In the genomic region with DNA sequence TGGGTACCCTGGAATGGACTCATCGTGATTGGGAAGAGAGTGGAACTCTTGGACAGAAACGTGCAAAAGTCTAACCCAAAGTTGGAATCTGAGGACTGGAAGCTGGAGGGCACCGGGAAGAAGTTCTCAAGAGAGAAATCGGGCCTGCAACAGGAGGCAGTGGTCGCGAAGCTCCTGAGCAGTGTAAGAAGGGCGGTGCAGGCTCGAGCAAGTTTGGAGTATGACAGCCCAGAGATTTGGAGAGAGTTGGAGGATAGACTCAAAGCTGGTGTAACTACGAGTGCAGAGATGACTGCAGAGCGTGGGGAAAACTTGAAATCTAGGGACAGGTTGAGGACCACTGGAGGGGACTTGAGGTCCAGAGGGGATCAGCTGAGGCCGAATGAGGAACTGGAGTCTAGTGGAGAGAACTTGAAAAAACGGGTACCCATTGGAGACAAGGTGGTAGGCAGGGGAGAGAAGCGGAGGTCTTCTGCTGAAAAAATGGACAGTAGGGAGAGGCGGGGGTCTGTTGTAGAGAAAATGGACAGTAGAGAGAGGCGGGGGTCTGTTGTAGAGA, we compare ENCODE assay signal across 8 mouse cellular contexts. TPM values are rescaled to one million over a fixed set of nuclear protein-coding genes. Genes with fewer than 3 reads are reported as not detected.
A peak's percentile ranks its signal among the peaks of the same experiment; 100 is the strongest.
DNase-seq lines count a peak whose midpoint lies in the region; ATAC-seq lines count a peak whose summit lies in the region.
"Had no signal": no experiment of that assay in that cellular context is flagged by ENCODE, and none has a peak within 500 bp of the region (broad histone marks: within the 10 kb centered on the region; RNA-seq: fewer than 3 reads in every experiment).

No protein-coding gene starts in this region.

- H3K9ac ChIP-seq in neural tube, embryonic 11.5 days (ENCODE audit: low read length) = peak overlapping the region; percentile 42
- peak overlapping the region; percentile 74 for H3K9ac ChIP-seq in limb, embryonic 13.5 days
- peak overlapping the region; percentile 46; the same call in 1 of the 2 replicates for H3K9ac ChIP-seq in stomach, embryonic 15.5 days

- no peaks in the 10 kb centered on the region for H3K36me3 ChIP-seq in neural tube, embryonic 11.5 days (ENCODE audit: control insufficient read depth, insufficient read depth, low read length)
- no peaks in the 10 kb centered on the region for H3K36me3 ChIP-seq in limb, embryonic 13.5 days
- no peaks in the 10 kb centered on the region for H3K36me3 ChIP-seq in stomach, embryonic 15.5 days

- H3K27me3 ChIP-seq in neural tube, embryonic 11.5 days (ENCODE audit: control insufficient read depth, insufficient read depth, low read length) = no peaks in the 10 kb centered on the region
- H3K27me3 ChIP-seq in limb, embryonic 13.5 days = no peaks in the 10 kb centered on the region
- H3K27me3 ChIP-seq in stomach, embryonic 15.5 days (replicated peaks) = no peaks in the 10 kb centered on the region

- H3K4me3 ChIP-seq in neural tube, embryonic 11.5 days (ENCODE audit: low read depth, low read length) = peak overlapping the region; percentile 46
- H3K4me3 ChIP-seq in limb, embryonic 13.5 days = peak overlapping the region; percentile 49
- H3K4me3 ChIP-seq in stomach, embryonic 15.5 days (replicated peaks) = peak overlapping the region; percentile 53

- peak overlapping the region; percentile 75 for H3K4me2 ChIP-seq in neural tube, embryonic 11.5 days (ENCODE audit: low read depth)
- H3K4me2 ChIP-seq in limb, embryonic 13.5 days (replicated peaks) = peak overlapping the region; percentile 80
- peak overlapping the region; percentile 93 for H3K4me2 ChIP-seq in stomach, embryonic 15.5 days

- peaks cover 6% of the 10 kb centered on the region for H3K4me1 ChIP-seq in neural tube, embryonic 11.5 days (ENCODE audit: control insufficient read depth, insufficient read depth, low read length)
- H3K4me1 ChIP-seq in limb, embryonic 13.5 days = peaks cover 16% of the 10 kb centered on the region
- peaks cover 12% of the 10 kb centered on the region; the same call in 1 of the 2 replicates for H3K4me1 ChIP-seq in stomach, embryonic 15.5 days

- no peak overlapping the region for H3K27ac ChIP-seq in neural tube, embryonic 11.5 days (ENCODE audit: low read depth, low read length)
- H3K27ac ChIP-seq in limb, embryonic 13.5 days = no peak overlapping the region; the same call in 1 of the 2 replicates
- H3K27ac ChIP-seq in stomach, embryonic 15.5 days = peak overlapping the region; percentile 16; the same call in 1 of the 2 replicates

- WGBS in neural tube, embryonic 11.5 days = 51% methylated on average over 15 of the region's 15 CpGs
- 53% methylated on average over 15 of the region's 15 CpGs for WGBS in limb, embryonic 13.5 days
- 40% methylated on average over 15 of the region's 15 CpGs for WGBS in stomach, embryonic 15.5 days

- no peak for DNase-seq in neural tube, embryonic 11.5 days (ENCODE audit: low spot score)
- no peak for DNase-seq in neural tube, embryonic 10.5 days (ENCODE audit: extremely low spot score, low spot score)
- DNase-seq in ovary, postnatal 14 days (ENCODE audit: low spot score) = no peak
- no peak for DNase-seq in cerebellum, adult 11 months

- no peak for ATAC-seq in neural tube, embryonic 11.5 days (ENCODE audit: insufficient read depth, low FRiP score, low TSS enrichment)
- 0 out of 2 replicates have a peak, but pooled peaks have one; percentile 23 for ATAC-seq in erythroblast, adult 5-6 weeks (replicated peaks; ENCODE audit: low FRiP score, poor library complexity, severe bottlenecking)
- ATAC-seq in limb, embryonic 13.5 days (ENCODE audit: low FRiP score, low read depth) = no peak
- ATAC-seq in stomach, embryonic 15.5 days (ENCODE audit: insufficient read depth, low FRiP score, low read depth) = no peak

- no peaks in the 10 kb centered on the region for H3K9me3 ChIP-seq in neural tube, embryonic 11.5 days (ENCODE audit: control insufficient read depth, low read length)
- peaks cover 9% of the 10 kb centered on the region for H3K9me3 ChIP-seq in limb, embryonic 13.5 days
- no peaks in the 10 kb centered on the region for H3K9me3 ChIP-seq in stomach, embryonic 15.5 days

RNA-seq across cellular contexts. Expression of gene Snx32, which starts 0.8 kb away (rescaled TPM):
- 20.9 and 23.0 TPM in 2 replicates for polyA plus RNA-seq in neural tube, embryonic 11.5 days (2014; fragmentation: Nextera tagmentation; extraction: Ambion mirVana)
- 1.9 and 2.9 TPM in 2 replicates for total RNA-seq in erythroblast, adult 5-6 weeks (2015; ENCODE audit: low replicate concordance)
- 11.7 and 13.4 TPM in 2 replicates for total RNA-seq in erythroblast, adult 5-6 weeks (2017; ENCODE audit: low replicate concordance)
- polyA plus RNA-seq in limb, embryonic 13.5 days (2015; fragmentation: Nextera tagmentation; extraction: Ambion mirVana) = 12.1 and 13.4 TPM in 2 replicates
- polyA plus RNA-seq in stomach, embryonic 15.5 days (2015; fragmentation: Nextera tagmentation; extraction: Ambion mirVana) = 8.8 and 11.1 TPM in 2 replicates

RNA-seq across cellular contexts. Expression of gene 1700020D05Rik, which starts 7.6 kb away (rescaled TPM):
- polyA plus RNA-seq in neural tube, embryonic 11.5 days (2014; fragmentation: Nextera tagmentation; extraction: Ambion mirVana) = 0.31 TPM in 1 of 2 replicates, not detected in the other
- not detected in 2 replicates for total RNA-seq in erythroblast, adult 5-6 weeks (2015; ENCODE audit: low replicate concordance)
- total RNA-seq in erythroblast, adult 5-6 weeks (2017; ENCODE audit: low replicate concordance) = 1.1 and 1.3 TPM in 2 replicates
- not detected in 2 replicates for polyA plus RNA-seq in limb, embryonic 13.5 days (2015; fragmentation: Nextera tagmentation; extraction: Ambion mirVana)
- not detected in 2 replicates for polyA plus RNA-seq in stomach, embryonic 15.5 days (2015; fragmentation: Nextera tagmentation; extraction: Ambion mirVana)
- total RNA-seq: common myeloid progenitor, adult 5-6 weeks had no signal

RNA-seq across cellular contexts. Expression of gene Cfl1, which starts 20.9 kb away (rescaled TPM):
- polyA plus RNA-seq in neural tube, embryonic 11.5 days (2014; fragmentation: Nextera tagmentation; extraction: Ambion mirVana) = 3,817 and 3,867 TPM in 2 replicates
- 516 and 540 TPM in 2 replicates for total RNA-seq in erythroblast, adult 5-6 weeks (2015; ENCODE audit: low replicate concordance)
- 293 and 380 TPM in 2 replicates for total RNA-seq in erythroblast, adult 5-6 weeks (2017; ENCODE audit: low replicate concordance)
- 2,537 and 2,628 TPM in 2 replicates for polyA plus RNA-seq in limb, embryonic 13.5 days (2015; fragmentation: Nextera tagmentation; extraction: Ambion mirVana)
- 2,358 and 2,394 TPM in 2 replicates for polyA plus RNA-seq in stomach, embryonic 15.5 days (2015; fragmentation: Nextera tagmentation; extraction: Ambion mirVana)

RNA-seq across cellular contexts. Expression of gene Mus81, which starts 23.0 kb away (rescaled TPM):
- 39.0 and 41.9 TPM in 2 replicates for polyA plus RNA-seq in neural tube, embryonic 11.5 days (2014; fragmentation: Nextera tagmentation; extraction: Ambion mirVana)
- 12.5 and 18.6 TPM in 2 replicates for total RNA-seq in erythroblast, adult 5-6 weeks (2015; ENCODE audit: low replicate concordance)
- 1.8 and 8.3 TPM in 2 replicates for total RNA-seq in erythroblast, adult 5-6 weeks (2017; ENCODE audit: low replicate concordance)
- 40.5 and 42.8 TPM in 2 replicates for polyA plus RNA-seq in limb, embryonic 13.5 days (2015; fragmentation: Nextera tagmentation; extraction: Ambion mirVana)
- polyA plus RNA-seq in stomach, embryonic 15.5 days (2015; fragmentation: Nextera tagmentation; extraction: Ambion mirVana) = 35.6 and 36.3 TPM in 2 replicates

RNA-seq across cellular contexts. Expression of gene Efemp2, which starts 37.4 kb away (rescaled TPM):
- 55.5 and 55.6 TPM in 2 replicates for polyA plus RNA-seq in neural tube, embryonic 11.5 days (2014; fragmentation: Nextera tagmentation; extraction: Ambion mirVana)
- total RNA-seq in erythroblast, adult 5-6 weeks (2015; ENCODE audit: low replicate concordance) = not detected in 2 replicates
- 3.4 TPM in 1 of 2 replicates, not detected in the other for total RNA-seq in erythroblast, adult 5-6 weeks (2017; ENCODE audit: low replicate concordance)
- 209 and 216 TPM in 2 replicates for polyA plus RNA-seq in limb, embryonic 13.5 days (2015; fragmentation: Nextera tagmentation; extraction: Ambion mirVana)
- polyA plus RNA-seq in stomach, embryonic 15.5 days (2015; fragmentation: Nextera tagmentation; extraction: Ambion mirVana) = 145 and 152 TPM in 2 replicates
